Mouse (Mus musculus) NIH3T3 (cell line): ENCODE data around the gene Gm5431.

Experiments
- DNase-seq: peaks from one replicate; pipeline ENCODE4 v3.0.0-alpha.2; 2012; ENCODE audit warnings: low read depth

Gm5431 gene

GRCm38 (mm10) chr11:48838879-48839680, 62.9 kb downstream of the Gm5431 start:
- DNase-seq, result peak; percentile 61

- peak; percentile 42 for DNase-seq
Observed at GRCm38 (mm10) chr11:48838181-48838797, 63.7 kb downstream of the Gm5431 start.
